Mouse (Mus musculus): ENCODE results near the gene Hes3. TPM values are rescaled to one million over a fixed set of nuclear protein-coding genes. Genes with fewer than 3 reads are reported as not detected.

The Hes3 gene
- polyA plus RNA-seq, 1 experiment, result not detected

DNA sequence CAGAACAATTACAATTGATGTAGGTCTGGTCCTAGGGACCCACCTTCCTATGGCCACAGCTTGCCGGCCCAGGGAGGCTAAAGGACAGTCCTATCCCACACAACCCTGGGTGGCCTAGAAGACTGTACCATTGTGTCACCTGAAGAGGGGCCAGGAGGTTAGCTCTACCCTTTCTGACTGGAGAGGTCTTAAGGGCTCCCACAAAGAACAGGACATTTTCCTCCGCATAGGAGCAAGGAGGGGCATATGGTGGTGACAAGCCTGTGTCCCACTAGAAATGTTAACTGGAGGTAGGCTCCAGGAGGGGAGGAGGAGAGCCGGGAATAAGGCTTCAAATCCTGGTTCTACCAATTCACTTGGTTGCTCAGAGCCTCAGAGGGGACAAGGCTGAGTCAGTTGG, 18.3 kb downstream of the Hes3 start:
- no peaks in the 10 kb centered on the region for H3K4me1 ChIP-seq (ENCODE audit: control insufficient read depth, insufficient read depth, low read length)
- H3K27ac ChIP-seq (ENCODE audit: insufficient read depth, low read depth, low read length), result no peak overlapping the region
- no peak overlapping the region for H3K4me3 ChIP-seq (ENCODE audit: insufficient read depth, low read length)
- no peak for TF ChIP-seq POLR2A (IDR thresholded peaks at IDR 0.05; ENCODE audit: borderline replicate concordance, low read depth, low read length)
- TF ChIP-seq CTCF (IDR thresholded peaks at IDR 0.05; ENCODE audit: low read depth, low read length), result no peak

DNA sequence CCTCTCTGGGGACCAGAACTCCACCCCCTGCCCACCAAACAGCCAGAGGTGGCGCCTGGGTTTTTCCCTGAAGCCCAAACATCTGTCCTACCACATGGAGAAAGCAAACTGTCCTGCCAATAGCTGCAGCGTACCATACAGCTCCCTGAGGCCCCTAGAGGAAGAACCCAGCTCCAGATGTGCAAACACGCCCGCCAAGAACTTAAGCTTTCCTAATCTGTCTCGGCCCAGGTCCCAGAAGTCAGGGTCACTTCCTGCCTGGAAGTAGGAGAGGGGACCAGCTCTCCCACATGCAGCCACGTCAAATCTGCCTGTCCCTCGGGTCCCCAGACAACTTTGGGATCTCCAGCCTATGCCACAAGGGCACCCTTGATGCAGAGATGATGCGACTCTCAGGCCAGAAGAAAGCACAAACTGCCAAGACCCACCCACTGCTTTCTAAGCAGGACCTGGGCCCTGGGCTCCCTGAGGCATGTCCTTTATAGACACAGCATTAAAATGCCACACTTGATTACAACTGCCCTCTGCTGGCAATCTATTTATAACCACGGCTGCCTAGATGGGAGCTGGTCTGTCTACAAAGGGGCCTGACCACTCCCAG, 18.9 kb downstream of the Hes3 start:
- Histone ChIP-seq H3K27ac (ENCODE audit: insufficient read depth, low read depth, low read length) (no peak overlapping the region), H3K4me1 (ENCODE audit: control insufficient read depth, insufficient read depth, low read length) (no peaks in the 10 kb centered on the region), H3K4me3 (ENCODE audit: insufficient read depth, low read length) (no peak overlapping the region)
- peak; percentile 28; the same call in 1 of the 2 replicates for TF ChIP-seq CTCF (IDR thresholded peaks at IDR 0.05; ENCODE audit: low read depth, low read length)
- no peak for TF ChIP-seq POLR2A (IDR thresholded peaks at IDR 0.05; ENCODE audit: borderline replicate concordance, low read depth, low read length)

DNA sequence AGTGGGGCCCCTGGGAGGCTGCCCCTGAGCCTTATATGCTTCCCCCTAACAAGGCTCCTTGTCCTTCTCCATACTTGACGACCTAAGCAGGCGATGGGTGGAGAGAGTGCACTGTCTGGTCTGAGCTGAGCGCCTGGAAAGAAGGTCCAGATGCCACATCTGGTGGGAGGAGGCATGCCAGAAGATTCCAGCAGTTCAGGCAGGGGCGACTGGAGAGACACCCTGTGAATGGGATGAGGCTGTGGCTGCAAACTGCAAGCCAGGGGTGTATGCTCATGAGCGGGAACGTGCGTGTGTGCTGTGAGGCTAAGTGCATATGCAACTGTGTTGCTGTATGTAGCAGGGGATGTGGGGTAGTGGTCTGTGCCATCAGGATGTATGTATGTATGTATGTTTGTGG, 19.5 kb downstream of the Hes3 start:
- Histone ChIP-seq H3K4me3 (ENCODE audit: insufficient read depth, low read length) (no peak overlapping the region), H3K4me1 (ENCODE audit: control insufficient read depth, insufficient read depth, low read length) (no peaks in the 10 kb centered on the region), H3K27ac (ENCODE audit: insufficient read depth, low read depth, low read length) (no peak overlapping the region)
- TF ChIP-seq POLR2A (IDR thresholded peaks at IDR 0.05; ENCODE audit: borderline replicate concordance, low read depth, low read length), result no peak
- no peak for TF ChIP-seq CTCF (IDR thresholded peaks at IDR 0.05; ENCODE audit: low read depth, low read length)

DNA sequence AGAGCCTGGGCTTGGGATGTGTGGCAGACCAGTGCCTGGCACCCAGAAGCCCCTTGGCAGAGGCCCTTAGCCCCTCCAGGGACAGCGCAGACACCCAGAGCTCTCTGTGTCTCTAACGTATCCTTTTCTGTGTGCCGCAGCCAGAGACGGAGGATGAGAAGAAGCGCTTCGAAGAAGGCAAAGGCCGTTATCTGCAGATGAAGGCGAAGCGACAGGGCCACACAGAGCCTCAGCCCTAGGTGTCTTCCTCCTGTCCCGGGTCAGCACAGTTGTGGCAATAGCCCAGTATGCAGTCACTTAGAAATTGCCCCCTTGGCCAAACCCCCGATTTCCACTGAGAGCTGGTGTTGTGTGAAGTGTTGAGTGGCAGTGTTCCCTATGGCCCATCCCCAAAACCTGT, 20.1 kb downstream of the Hes3 start:
- Histone ChIP-seq H3K4me1 (ENCODE audit: control insufficient read depth, insufficient read depth, low read length) (no peaks in the 10 kb centered on the region), H3K4me3 (ENCODE audit: insufficient read depth, low read length) (no peak overlapping the region), H3K27ac (ENCODE audit: insufficient read depth, low read depth, low read length) (no peak overlapping the region)
- no peak for TF ChIP-seq CTCF (IDR thresholded peaks at IDR 0.05; ENCODE audit: low read depth, low read length)
- no peak for TF ChIP-seq POLR2A (IDR thresholded peaks at IDR 0.05; ENCODE audit: borderline replicate concordance, low read depth, low read length)

DNA sequence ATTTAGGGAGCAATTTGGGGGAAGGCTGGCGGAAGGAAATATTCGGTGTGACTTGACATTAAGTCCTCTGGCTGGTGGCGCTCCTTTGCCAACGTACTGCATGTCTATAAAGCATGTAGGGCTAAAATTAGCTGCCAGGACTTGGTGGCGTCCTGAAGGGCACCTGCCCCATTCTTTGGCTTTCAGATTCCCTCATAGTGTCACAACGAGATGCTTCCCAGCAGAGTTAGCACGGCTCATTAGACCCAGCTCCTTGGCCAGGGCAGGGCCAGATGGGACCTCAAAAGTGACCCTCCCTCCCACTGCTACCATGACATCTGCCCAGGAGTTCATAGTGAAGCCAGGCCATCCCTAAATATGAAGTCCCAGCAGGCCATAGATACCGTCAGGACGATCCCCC, 20.9 kb downstream of the Hes3 start:
- TF ChIP-seq POLR2A (IDR thresholded peaks at IDR 0.05; ENCODE audit: borderline replicate concordance, low read depth, low read length) (no peak), CTCF (IDR thresholded peaks at IDR 0.05; ENCODE audit: low read depth, low read length) (no peak)
- no peaks in the 10 kb centered on the region for H3K4me1 ChIP-seq (ENCODE audit: control insufficient read depth, insufficient read depth, low read length)
- no peak overlapping the region for H3K27ac ChIP-seq (ENCODE audit: insufficient read depth, low read depth, low read length)
- H3K4me3 ChIP-seq (ENCODE audit: insufficient read depth, low read length), result no peak overlapping the region

DNA sequence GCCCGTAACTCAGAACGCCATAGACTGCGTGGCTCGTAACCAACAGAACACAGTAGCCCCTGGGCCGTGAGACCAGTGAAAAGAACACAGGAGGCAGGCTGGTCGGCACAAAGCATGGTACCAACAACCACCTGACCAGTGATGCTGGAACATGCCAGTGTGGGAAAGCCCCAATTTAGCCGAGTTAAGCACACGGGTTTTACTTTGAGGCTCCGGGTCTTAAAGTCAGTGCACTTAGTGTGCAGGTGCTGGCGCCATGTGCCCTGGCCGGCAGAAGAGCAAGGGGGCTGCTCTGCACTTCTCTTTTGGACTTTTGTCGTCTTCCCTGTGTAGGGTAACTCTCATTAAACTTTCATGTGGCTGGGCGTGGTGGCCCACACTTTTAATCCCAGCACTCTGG, 21.5 kb downstream of the Hes3 start:
- H3K4me1 ChIP-seq (ENCODE audit: control insufficient read depth, insufficient read depth, low read length), result no peaks in the 10 kb centered on the region
- no peak overlapping the region for H3K27ac ChIP-seq (ENCODE audit: insufficient read depth, low read depth, low read length)
- TF ChIP-seq CTCF (IDR thresholded peaks at IDR 0.05; ENCODE audit: low read depth, low read length) (no peak), POLR2A (IDR thresholded peaks at IDR 0.05; ENCODE audit: borderline replicate concordance, low read depth, low read length) (no peak)
- no peak overlapping the region for H3K4me3 ChIP-seq (ENCODE audit: insufficient read depth, low read length)

DNA sequence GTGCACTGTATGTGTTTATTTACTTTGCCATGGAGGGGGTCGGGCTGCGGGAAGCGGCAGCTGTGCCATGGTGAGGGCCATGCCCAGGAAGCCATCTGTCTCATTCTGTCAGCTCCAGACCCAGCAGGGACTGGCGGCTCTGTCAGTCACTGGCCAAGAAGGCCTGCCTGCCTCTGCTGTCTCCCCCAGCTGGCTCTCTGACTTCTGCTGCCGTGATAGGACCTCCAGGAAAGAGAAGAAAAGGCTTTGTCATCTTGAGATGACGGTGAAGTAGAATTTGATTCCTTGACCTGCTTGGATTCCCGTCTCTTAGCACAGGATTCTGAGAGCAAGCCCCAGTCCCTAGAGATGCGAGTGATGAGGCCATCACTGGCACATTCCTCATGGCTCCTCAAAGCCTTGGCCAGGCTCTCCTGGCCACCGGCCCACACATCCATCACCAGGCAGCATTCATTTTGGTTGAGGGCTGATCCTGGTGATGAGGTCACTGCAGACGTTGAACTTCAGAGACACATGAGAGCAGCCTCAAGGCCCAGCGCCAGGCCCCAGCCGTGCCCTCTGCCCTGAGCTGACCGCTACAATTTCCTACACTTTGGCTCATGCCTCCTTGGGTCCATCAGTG, 23.6 kb downstream of the Hes3 start:
- H3K4me3 ChIP-seq (ENCODE audit: insufficient read depth, low read length), result no peak overlapping the region
- no peak overlapping the region for H3K27ac ChIP-seq (ENCODE audit: insufficient read depth, low read depth, low read length)
- 0 out of 2 replicates have a peak, but pooled peaks cover 4% of the 10 kb centered on the region for H3K4me1 ChIP-seq (ENCODE audit: control insufficient read depth, insufficient read depth, low read length)
- TF ChIP-seq POLR2A (IDR thresholded peaks at IDR 0.05; ENCODE audit: borderline replicate concordance, low read depth, low read length) (no peak), CTCF (IDR thresholded peaks at IDR 0.05; ENCODE audit: low read depth, low read length) (no peak)

DNA sequence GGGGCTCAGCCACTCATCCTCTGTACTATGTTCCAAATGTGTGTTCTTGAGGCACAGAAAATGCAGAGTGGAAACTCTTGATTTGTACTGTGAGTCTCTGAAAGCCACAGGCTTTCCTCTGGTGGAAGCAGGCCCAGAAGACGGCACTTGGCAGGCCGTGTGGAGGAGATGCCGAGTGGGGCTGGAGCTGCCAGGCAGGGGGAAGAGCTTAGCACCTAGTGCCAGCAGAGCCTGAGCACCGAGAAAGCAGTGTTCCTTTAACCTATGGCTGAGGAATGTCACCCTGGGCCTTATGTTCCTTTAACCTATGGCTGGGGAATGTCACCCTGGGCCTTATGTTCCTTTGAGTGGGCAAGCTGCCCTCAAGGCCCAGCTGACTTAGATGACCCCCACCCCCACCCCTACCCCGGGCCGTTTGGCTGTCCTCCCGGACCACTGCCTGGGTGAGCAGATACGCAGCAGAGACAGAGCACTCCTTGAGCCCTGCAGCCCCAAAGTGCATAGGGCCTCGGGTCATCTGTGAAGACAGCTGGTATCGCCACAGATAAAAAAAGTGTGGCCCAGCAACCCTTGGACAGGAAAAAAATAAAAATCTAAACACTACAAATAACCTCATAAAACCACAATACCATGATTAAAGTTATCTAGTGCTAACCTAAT, 25.1 kb downstream of the Hes3 start:
- H3K4me3 ChIP-seq (ENCODE audit: insufficient read depth, low read length), result no peak overlapping the region
- TF ChIP-seq CTCF (IDR thresholded peaks at IDR 0.05; ENCODE audit: low read depth, low read length), result no peak
- no peak for TF ChIP-seq POLR2A (IDR thresholded peaks at IDR 0.05; ENCODE audit: borderline replicate concordance, low read depth, low read length)
- H3K27ac ChIP-seq (ENCODE audit: insufficient read depth, low read depth, low read length), result no peak overlapping the region
- 0 out of 2 replicates have a peak, but pooled peaks cover 4% of the 10 kb centered on the region for H3K4me1 ChIP-seq (ENCODE audit: control insufficient read depth, insufficient read depth, low read length)

DNA sequence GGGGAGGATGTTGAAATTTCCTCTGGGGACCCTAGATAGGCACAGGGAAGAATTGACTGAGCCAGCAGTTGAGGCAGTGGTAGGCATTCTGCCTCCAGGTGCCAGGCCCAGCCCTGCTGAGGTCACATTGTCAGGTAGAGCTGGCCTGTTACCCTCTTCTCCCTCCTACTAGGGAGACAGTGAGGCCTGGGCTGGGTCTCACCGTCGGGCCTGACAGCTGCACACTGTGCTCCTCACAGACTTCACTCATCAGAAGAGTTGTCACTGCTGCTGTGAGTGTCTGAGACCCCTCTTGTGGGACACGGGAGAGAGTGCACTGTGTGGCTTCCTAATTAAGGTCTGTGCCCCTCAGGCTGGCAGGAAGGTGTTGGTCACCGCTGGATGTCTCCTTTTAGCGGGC, 25.7 kb downstream of the Hes3 start:
- TF ChIP-seq CTCF (IDR thresholded peaks at IDR 0.05; ENCODE audit: low read depth, low read length) (no peak), POLR2A (IDR thresholded peaks at IDR 0.05; ENCODE audit: borderline replicate concordance, low read depth, low read length) (no peak)
- peaks cover 6% of the 10 kb centered on the region for H3K4me1 ChIP-seq (ENCODE audit: control insufficient read depth, insufficient read depth, low read length)
- no peak overlapping the region for H3K27ac ChIP-seq (ENCODE audit: insufficient read depth, low read depth, low read length)
- H3K4me3 ChIP-seq (ENCODE audit: insufficient read depth, low read length), result no peak overlapping the region
